Mouse (Mus musculus) heart, embryonic 15.5 days (tissue): ENCODE data around the gene Popdc3. TPM values are rescaled to one million over a fixed set of nuclear protein-coding genes. Genes with fewer than 3 reads are reported as not detected.
A peak's percentile ranks its signal among the peaks of the same experiment; 100 is the strongest.

Source experiments
- ATAC-seq: fragments of 200-750 bp; cut with Nextera tagmentation; replicated peaks from 2 replicates; pipeline ENCODE4 v1.8.0; 2017; ENCODE audit warnings: low read depth, moderate TSS enrichment; ENCODE audit not compliant: insufficient number of reproducible peaks, insufficient read depth, low FRiP score
- H3K27ac ChIP-seq: fragments of 300-500 bp; sonication (generic); 2 replicates; pipeline ENCODE4 v1.5.1; 2015; ENCODE audit warnings: mild to moderate bottlenecking, inconsistent platforms
- H3K27me3 ChIP-seq: fragments of 300-500 bp; sonication (generic); 2 replicates; pipeline ENCODE4 v1.6.1; 2015; ENCODE audit warnings: inconsistent platforms
- H3K36me3 ChIP-seq: fragments of 300-500 bp; sonication (generic); 2 replicates; pipeline ENCODE4 v1.6.1; 2015; ENCODE audit warnings: mild to moderate bottlenecking, inconsistent platforms
- H3K4me1 ChIP-seq: fragments of 300-500 bp; sonication (generic); replicated peaks from 2 replicates; pipeline ENCODE4 v1.6.1; 2015; ENCODE audit warnings: inconsistent platforms
- H3K4me2 ChIP-seq: fragments of 300-500 bp; sonication (generic); 2 replicates; pipeline ENCODE4 v1.6.1; 2015; ENCODE audit warnings: inconsistent platforms, mild to moderate bottlenecking, moderate library complexity
- H3K4me3 ChIP-seq: fragments of 300-500 bp; sonication (generic); 2 replicates; pipeline ENCODE4 v1.5.1; 2015; ENCODE audit warnings: mild to moderate bottlenecking, inconsistent platforms
- H3K9ac ChIP-seq: fragments of 300-500 bp; sonication (generic); 2 replicates; pipeline ENCODE4 v1.6.1; 2015; ENCODE audit warnings: mild to moderate bottlenecking, inconsistent platforms
- H3K9me3 ChIP-seq: fragments of 300-500 bp; sonication (generic); replicated peaks from 2 replicates; pipeline ENCODE4 v1.6.1; 2016; ENCODE audit warnings: inconsistent platforms
- WGBS: fragments of 180-500 bp; shearing (Covaris S2); methylation state at CpG from one replicate; pipeline ENCODE4 v1.1.7; 2015; ENCODE audit warnings: mixed read lengths; 5-methylcytosine and 5-hydroxymethylcytosine counted together
- polyA plus RNA-seq: library from polyadenylated mRNA; unstranded; fragments of >200 nt; fragmentation: Nextera tagmentation; extraction: Ambion mirVana; gene quantifications from 2 replicates; pipeline ENCODE4 v1.2.1, GENCODE M21; 2015

The Popdc3 gene
- polyA plus RNA-seq, 1 experiment from 2014 or later = 47.7 TPM

DNA sequence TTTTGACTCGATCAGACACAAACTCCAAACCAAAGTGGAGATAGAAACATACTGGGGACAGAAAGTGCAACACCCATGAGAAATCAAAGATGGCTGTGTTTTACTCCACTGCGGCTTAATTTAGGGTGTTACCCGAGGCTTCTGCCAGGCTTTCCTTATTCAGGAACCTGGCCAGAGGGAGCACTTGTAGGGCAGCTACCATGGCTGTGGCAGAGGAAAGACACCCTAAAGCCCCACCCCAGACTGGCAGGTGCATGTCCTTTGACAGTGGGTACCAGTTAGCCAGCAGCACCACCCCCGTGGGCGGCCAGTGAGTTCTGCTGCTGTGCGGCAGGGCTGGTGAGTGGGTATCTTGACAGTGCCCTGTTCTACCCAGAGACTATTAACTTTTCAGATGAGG, 178.2 kb downstream of the Popdc3 start:
- Histone ChIP-seq H3K4me2 (no peak overlapping the region), H3K9ac (no peak overlapping the region), H3K4me3 (no peak overlapping the region), H3K9me3 (no peaks in the 10 kb centered on the region), H3K4me1 (no peaks in the 10 kb centered on the region; the same call in 1 of the 2 replicates), H3K27me3 (no peaks in the 10 kb centered on the region), H3K27ac (no peak overlapping the region), H3K36me3 (peaks cover 56% of the 10 kb centered on the region)
- whole genome bisulfite sequencing = 87% methylated on average over 6 of the region's 6 CpGs
- ATAC-seq = no peak

DNA sequence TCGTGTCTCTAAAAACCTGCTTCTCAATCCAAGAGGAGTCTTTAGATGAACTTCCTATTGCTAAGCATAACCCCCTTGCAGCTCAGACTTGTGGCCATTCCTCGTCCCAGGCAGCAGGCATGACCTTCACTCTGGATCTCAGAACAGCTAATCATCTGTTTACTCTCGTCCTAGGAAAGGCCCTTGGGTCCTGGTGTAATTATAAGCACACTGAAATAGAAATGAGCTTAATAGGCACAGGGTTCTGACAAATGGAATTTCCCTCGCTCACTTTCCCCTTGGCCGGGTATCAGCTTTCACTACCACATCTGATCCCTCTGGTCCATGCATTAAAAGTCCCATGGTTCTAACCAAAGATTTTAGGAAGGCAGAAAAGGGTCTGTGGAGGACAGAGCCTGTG, 185.5 kb downstream of the Popdc3 start:
- Histone ChIP-seq H3K36me3 (peaks cover 29% of the 10 kb centered on the region; the same call in 1 of the 2 replicates), H3K9me3 (no peaks in the 10 kb centered on the region), H3K4me3 (no peak overlapping the region), H3K4me2 (no peak overlapping the region), H3K4me1 (peaks cover 25% of the 10 kb centered on the region), H3K27me3 (no peaks in the 10 kb centered on the region), H3K9ac (no peak overlapping the region), H3K27ac (peak overlapping the region; percentile 84)
- ATAC-seq = peak; percentile 63
- 25% methylated on average over 5 of the region's 5 CpGs for WGBS

DNA sequence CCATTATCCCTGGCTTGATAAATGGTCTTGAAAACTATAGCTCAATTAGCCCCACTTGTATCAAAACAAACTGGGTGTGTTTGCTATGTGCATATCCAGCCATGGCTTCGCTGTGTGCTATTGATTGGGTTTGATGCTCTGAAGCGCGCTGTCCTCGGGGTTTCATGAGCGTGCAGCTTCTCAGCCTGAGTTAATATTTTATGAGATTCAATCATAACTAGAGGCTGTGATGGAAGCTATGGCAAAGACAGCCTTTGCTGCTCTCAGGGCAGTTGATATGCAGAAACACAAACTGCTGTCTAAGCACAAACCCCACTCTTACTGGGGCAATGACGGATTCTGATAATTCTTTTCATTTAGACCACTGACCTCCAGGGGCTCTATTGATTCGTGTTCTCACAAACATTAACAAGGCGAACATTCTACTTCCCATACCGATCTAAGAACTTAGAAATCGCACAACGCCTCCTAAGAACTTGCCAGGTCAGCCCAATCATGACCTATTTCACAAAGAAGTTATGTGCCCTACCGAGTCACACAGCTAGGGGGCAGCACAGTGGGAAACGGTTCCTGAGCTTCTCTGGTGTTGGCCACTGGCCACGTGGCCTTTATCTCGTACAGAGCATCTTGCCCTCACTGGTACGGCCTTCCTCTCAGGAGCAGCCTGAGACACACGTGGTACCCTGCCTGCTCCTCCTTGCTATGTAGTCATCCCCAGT, 189.2 kb downstream of the Popdc3 start:
- no peak overlapping the region; the same call in 1 of the 2 replicates for H3K27ac ChIP-seq
- H3K4me1 ChIP-seq = peaks cover 18% of the 10 kb centered on the region
- ATAC-seq = no peak
- H3K9ac ChIP-seq = no peak overlapping the region
- H3K36me3 ChIP-seq = peaks cover 32% of the 10 kb centered on the region; the same call in 1 of the 2 replicates
- no peaks in the 10 kb centered on the region for H3K27me3 ChIP-seq
- no peak overlapping the region for H3K4me3 ChIP-seq
- no peaks in the 10 kb centered on the region for H3K9me3 ChIP-seq
- no peak overlapping the region for H3K4me2 ChIP-seq
- WGBS = 87% methylated on average over 17 of the region's 17 CpGs

Other genes with a start within 250 kb of the Popdc3 start
- 23.9 and 26.6 TPM in 2 replicates for gene Prep, start 110.9 kb upstream of the Popdc3 start, polyA plus RNA-seq
- 93.9 and 117 TPM in 2 replicates for gene Bves, start 157.7 kb downstream of the Popdc3 start, polyA plus RNA-seq